Mouse (Mus musculus): ENCODE measurements around the gene Clec4g.

- peak; percentile 87 for TF ChIP-seq CTCF (IDR thresholded peaks at IDR 0.05; ENCODE audit: low read depth, low read length)
- peak; percentile 85 for TF ChIP-seq POLR2A (IDR thresholded peaks at IDR 0.05; ENCODE audit: extremely low read depth, insufficient read depth, low read length)
Observed at GRCm38 (mm10) chr8:3676131-3676992, 44.1 kb downstream of the Clec4g start, which contains the start of gene Trappc5.

Data from liver, adult 2 months (tissue).